Mouse (Mus musculus) testis, postnatal 14 days (tissue): Measurements from ENCODE around the gene Wfdc18.

Experiments
- DNase-seq: peaks from one replicate; pipeline ENCODE4 v3.0.0; 2021; ENCODE audit warnings: low spot score

Wfdc18 gene

GRCm38 (mm10) chr11:83708715-83709114 lies at the start of gene Wfdc18:
Gene Wfdc18, plus strand, starts transcription at chr11:83709015.
- no peak for DNase-seq

- DNase-seq, result no peak
Observed at GRCm38 (mm10) chr11:83662204-83662603, 46.6 kb upstream of the Wfdc18 start, which contains the start of gene Ccl4. Gene Ccl4, plus strand, starts transcription at chr11:83662584.

GRCm38 (mm10) chr11:83663532-83663931 lies 45.3 kb upstream of the Wfdc18 start:
- no peak for DNase-seq

- no peak for DNase-seq
Observed at GRCm38 (mm10) chr11:83671743-83672142, 37.1 kb upstream of the Wfdc18 start.

GRCm38 (mm10) chr11:83675665-83676064 lies 33.1 kb upstream of the Wfdc18 start:
- DNase-seq, result no peak

GRCm38 (mm10) chr11:83689918-83690317 lies 18.9 kb upstream of the Wfdc18 start:
- no peak for DNase-seq

- DNase-seq, result no peak
Observed at GRCm38 (mm10) chr11:83692008-83692407, 16.8 kb upstream of the Wfdc18 start.

- DNase-seq, result no peak
Observed at GRCm38 (mm10) chr11:83703705-83704104, 5.1 kb upstream of the Wfdc18 start, which contains the start of gene Wfdc17. Gene Wfdc17, plus strand, starts transcription at chr11:83703991.

GRCm38 (mm10) chr11:83709683-83710082 lies 868 bp downstream of the Wfdc18 start:
- no peak for DNase-seq

GRCm38 (mm10) chr11:83712671-83713070 lies 3.9 kb downstream of the Wfdc18 start:
- DNase-seq, result no peak

- no peak for DNase-seq
Observed at GRCm38 (mm10) chr11:83713925-83714324, 5.1 kb downstream of the Wfdc18 start.

GRCm38 (mm10) chr11:83717042-83717665 lies 8.3 kb downstream of the Wfdc18 start:
- no peak for DNase-seq

- DNase-seq, result no peak
Observed at GRCm38 (mm10) chr11:83720766-83721165, 12.0 kb downstream of the Wfdc18 start.

GRCm38 (mm10) chr11:83728757-83729432 lies 20.1 kb downstream of the Wfdc18 start:
- no peak for DNase-seq

- DNase-seq, result peak; percentile 17
Observed at GRCm38 (mm10) chr11:83731116-83731515, 22.3 kb downstream of the Wfdc18 start.

GRCm38 (mm10) chr11:83733071-83733640 lies 24.3 kb downstream of the Wfdc18 start:
- no peak for DNase-seq

- no peak for DNase-seq
Observed at GRCm38 (mm10) chr11:83734215-83734614, 25.4 kb downstream of the Wfdc18 start.

- no peak for DNase-seq
Observed at GRCm38 (mm10) chr11:83735881-83736280, 27.1 kb downstream of the Wfdc18 start.

- DNase-seq, result no peak
Observed at GRCm38 (mm10) chr11:83737109-83737558, 28.3 kb downstream of the Wfdc18 start.

- DNase-seq, result peak; percentile 26
Observed at GRCm38 (mm10) chr11:83739241-83739640, 30.4 kb downstream of the Wfdc18 start.

GRCm38 (mm10) chr11:83740443-83740991 lies 31.7 kb downstream of the Wfdc18 start:
- no peak for DNase-seq

- DNase-seq, result no peak
Observed at GRCm38 (mm10) chr11:83741841-83742240, 33.0 kb downstream of the Wfdc18 start.
